Mouse (Mus musculus): ENCODE measurements around the gene Spdye4c. TPM values are rescaled to one million over a fixed set of nuclear protein-coding genes. Genes with fewer than 3 reads are reported as not detected.

Spdye4c gene
- polyA plus RNA-seq, 1 experiment from 2014 or later, result not detected

GRCm38 (mm10) chr2:128565904-128566303 lies 25.1 kb upstream of the Spdye4c start:
- ATAC-seq (ENCODE audit: low FRiP score), result no peak
- Histone ChIP-seq H3K27me3 (no peaks in the 10 kb centered on the region), H3K9ac (no peak overlapping the region), H3K4me3 (no peak overlapping the region), H3K4me1 (peaks cover 4% of the 10 kb centered on the region; the same call in 1 of the 2 replicates), H3K4me2 (replicated peaks) (no peak overlapping the region), H3K9me3 (replicated peaks) (no peaks in the 10 kb centered on the region), H3K36me3 (no peaks in the 10 kb centered on the region), H3K27ac (no peak overlapping the region)
- WGBS, result 67% methylated on average over 8 of the region's 8 CpGs

GRCm38 (mm10) chr2:128566304-128567147 lies 24.5 kb upstream of the Spdye4c start:
- 71% methylated on average over 10 of the region's 10 CpGs for WGBS
- Histone ChIP-seq H3K36me3 (no peaks in the 10 kb centered on the region), H3K27me3 (no peaks in the 10 kb centered on the region), H3K4me1 (peaks cover 4% of the 10 kb centered on the region; the same call in 1 of the 2 replicates), H3K9ac (no peak overlapping the region), H3K4me2 (replicated peaks) (no peak overlapping the region), H3K9me3 (replicated peaks) (no peaks in the 10 kb centered on the region), H3K27ac (no peak overlapping the region), H3K4me3 (no peak overlapping the region)
- no peak for ATAC-seq (ENCODE audit: low FRiP score)

- Histone ChIP-seq H3K4me2 (replicated peaks) (no peak overlapping the region), H3K27ac (no peak overlapping the region), H3K4me1 (peaks cover 4% of the 10 kb centered on the region; the same call in 1 of the 2 replicates), H3K36me3 (no peaks in the 10 kb centered on the region), H3K27me3 (no peaks in the 10 kb centered on the region), H3K9me3 (replicated peaks) (no peaks in the 10 kb centered on the region), H3K9ac (no peak overlapping the region), H3K4me3 (no peak overlapping the region)
- ATAC-seq (ENCODE audit: low FRiP score), result no peak
- WGBS, result 81% methylated on average over 6 of the region's 6 CpGs
Observed at GRCm38 (mm10) chr2:128568018-128568417, 23.0 kb upstream of the Spdye4c start.

GRCm38 (mm10) chr2:128568490-128568889 lies 22.5 kb upstream of the Spdye4c start:
- no peaks in the 10 kb centered on the region for H3K36me3 ChIP-seq
- 67% methylated on average over 4 of the region's 4 CpGs for WGBS
- no peaks in the 10 kb centered on the region for H3K27me3 ChIP-seq
- ATAC-seq (ENCODE audit: low FRiP score), result no peak
- H3K27ac ChIP-seq, result no peak overlapping the region
- no peaks in the 10 kb centered on the region for H3K9me3 ChIP-seq (replicated peaks)
- no peak overlapping the region for H3K4me2 ChIP-seq (replicated peaks)
- H3K9ac ChIP-seq, result no peak overlapping the region
- no peak overlapping the region for H3K4me3 ChIP-seq
- H3K4me1 ChIP-seq, result peaks cover 4% of the 10 kb centered on the region; the same call in 1 of the 2 replicates

- no peaks in the 10 kb centered on the region for H3K36me3 ChIP-seq
- H3K4me1 ChIP-seq, result 0 out of 2 replicates have a peak, but pooled peaks cover under 1% of the 10 kb centered on the region
- no peak overlapping the region for H3K27ac ChIP-seq
- no peak for ATAC-seq (ENCODE audit: low FRiP score)
- no peak overlapping the region for H3K4me3 ChIP-seq
- WGBS, result 86% methylated on average over 4 of the region's 4 CpGs
- no peak overlapping the region for H3K9ac ChIP-seq
- no peak overlapping the region for H3K4me2 ChIP-seq (replicated peaks)
- H3K9me3 ChIP-seq (replicated peaks), result no peaks in the 10 kb centered on the region
- H3K27me3 ChIP-seq, result no peaks in the 10 kb centered on the region
Observed at GRCm38 (mm10) chr2:128571001-128571400, 20.0 kb upstream of the Spdye4c start.

- 55% methylated on average over 16 of the region's 16 CpGs for WGBS
- Histone ChIP-seq H3K27ac (no peak overlapping the region), H3K4me2 (replicated peaks) (no peak overlapping the region), H3K4me1 (no peaks in the 10 kb centered on the region), H3K36me3 (no peaks in the 10 kb centered on the region), H3K9ac (no peak overlapping the region), H3K4me3 (no peak overlapping the region), H3K27me3 (no peaks in the 10 kb centered on the region), H3K9me3 (replicated peaks) (no peaks in the 10 kb centered on the region)
- no peak for ATAC-seq (ENCODE audit: low FRiP score)
Observed at GRCm38 (mm10) chr2:128572726-128573624, 18.0 kb upstream of the Spdye4c start.

- Histone ChIP-seq H3K4me2 (replicated peaks) (no peak overlapping the region), H3K9ac (no peak overlapping the region), H3K27me3 (no peaks in the 10 kb centered on the region), H3K36me3 (no peaks in the 10 kb centered on the region), H3K27ac (no peak overlapping the region), H3K4me1 (no peaks in the 10 kb centered on the region), H3K9me3 (replicated peaks) (no peaks in the 10 kb centered on the region), H3K4me3 (no peak overlapping the region)
- no peak for ATAC-seq (ENCODE audit: low FRiP score)
- WGBS, result 76% methylated on average over 5 of the region's 5 CpGs
Observed at GRCm38 (mm10) chr2:128582881-128583280, 8.1 kb upstream of the Spdye4c start.

GRCm38 (mm10) chr2:128592301-128592700 lies 1.3 kb downstream of the Spdye4c start:
- H3K4me2 ChIP-seq (replicated peaks), result no peak overlapping the region
- no peaks in the 10 kb centered on the region for H3K9me3 ChIP-seq (replicated peaks)
- no peaks in the 10 kb centered on the region for H3K27me3 ChIP-seq
- no peak for ATAC-seq (ENCODE audit: low FRiP score)
- H3K9ac ChIP-seq, result no peak overlapping the region
- H3K36me3 ChIP-seq, result no peaks in the 10 kb centered on the region
- H3K27ac ChIP-seq, result no peak overlapping the region
- no peak overlapping the region for H3K4me3 ChIP-seq
- H3K4me1 ChIP-seq, result no peaks in the 10 kb centered on the region
- WGBS, result 85% methylated on average over 7 of the region's 7 CpGs

- ATAC-seq (ENCODE audit: low FRiP score), result no peak
- H3K4me1 ChIP-seq, result no peaks in the 10 kb centered on the region
- no peak overlapping the region for H3K4me3 ChIP-seq
- H3K4me2 ChIP-seq (replicated peaks), result no peak overlapping the region
- WGBS, result 23% methylated on average over 2 of the region's 2 CpGs
- H3K36me3 ChIP-seq, result no peaks in the 10 kb centered on the region
- no peak overlapping the region for H3K9ac ChIP-seq
- no peaks in the 10 kb centered on the region for H3K27me3 ChIP-seq
- no peak overlapping the region for H3K27ac ChIP-seq
- peaks cover 9% of the 10 kb centered on the region; the same call in 1 of the 2 replicates for H3K9me3 ChIP-seq (replicated peaks)
Observed at GRCm38 (mm10) chr2:128601534-128601933, 10.5 kb downstream of the Spdye4c start.

- no peak for ATAC-seq (ENCODE audit: low FRiP score)
- H3K27me3 ChIP-seq, result no peaks in the 10 kb centered on the region
- H3K36me3 ChIP-seq, result peaks cover 41% of the 10 kb centered on the region
- no peak overlapping the region for H3K4me2 ChIP-seq (replicated peaks)
- 81% methylated on average over 5 of the region's 5 CpGs for WGBS
- H3K4me3 ChIP-seq, result no peak overlapping the region
- peaks cover 12% of the 10 kb centered on the region; the same call in 1 of the 2 replicates for H3K9me3 ChIP-seq (replicated peaks)
- no peak overlapping the region for H3K9ac ChIP-seq
- no peaks in the 10 kb centered on the region for H3K4me1 ChIP-seq
- no peak overlapping the region for H3K27ac ChIP-seq
Observed at GRCm38 (mm10) chr2:128609286-128609685, 18.3 kb downstream of the Spdye4c start.

GRCm38 (mm10) chr2:128611178-128611577 lies 20.2 kb downstream of the Spdye4c start:
- Histone ChIP-seq H3K4me1 (no peaks in the 10 kb centered on the region), H3K9me3 (replicated peaks) (0 out of 2 replicates have a peak, but pooled peaks cover 5% of the 10 kb centered on the region), H3K4me2 (replicated peaks) (no peak overlapping the region), H3K4me3 (no peak overlapping the region), H3K36me3 (peaks cover 56% of the 10 kb centered on the region), H3K9ac (no peak overlapping the region), H3K27ac (no peak overlapping the region), H3K27me3 (no peaks in the 10 kb centered on the region)
- WGBS, result 97% methylated on average over 8 of the region's 8 CpGs
- no peak for ATAC-seq (ENCODE audit: low FRiP score)

GRCm38 (mm10) chr2:128612275-128612674 lies 21.3 kb downstream of the Spdye4c start:
- H3K9ac ChIP-seq, result no peak overlapping the region
- WGBS, result 91% methylated on average over 7 of the region's 7 CpGs
- H3K9me3 ChIP-seq (replicated peaks), result no peaks in the 10 kb centered on the region
- H3K4me1 ChIP-seq, result no peaks in the 10 kb centered on the region
- no peak for ATAC-seq (ENCODE audit: low FRiP score)
- H3K4me3 ChIP-seq, result no peak overlapping the region
- peaks cover 65% of the 10 kb centered on the region for H3K36me3 ChIP-seq
- no peaks in the 10 kb centered on the region for H3K27me3 ChIP-seq
- H3K4me2 ChIP-seq (replicated peaks), result no peak overlapping the region
- H3K27ac ChIP-seq, result no peak overlapping the region

All from hindbrain, embryonic 12.5 days (tissue).